Mouse (Mus musculus): ENCODE results near the gene Gm17374. TPM values are rescaled to one million over a fixed set of nuclear protein-coding genes. Genes with fewer than 3 reads are reported as not detected.

Gene Gm17374
- polyA plus RNA-seq, 1 experiment from 2014 or later = not detected

DNA sequence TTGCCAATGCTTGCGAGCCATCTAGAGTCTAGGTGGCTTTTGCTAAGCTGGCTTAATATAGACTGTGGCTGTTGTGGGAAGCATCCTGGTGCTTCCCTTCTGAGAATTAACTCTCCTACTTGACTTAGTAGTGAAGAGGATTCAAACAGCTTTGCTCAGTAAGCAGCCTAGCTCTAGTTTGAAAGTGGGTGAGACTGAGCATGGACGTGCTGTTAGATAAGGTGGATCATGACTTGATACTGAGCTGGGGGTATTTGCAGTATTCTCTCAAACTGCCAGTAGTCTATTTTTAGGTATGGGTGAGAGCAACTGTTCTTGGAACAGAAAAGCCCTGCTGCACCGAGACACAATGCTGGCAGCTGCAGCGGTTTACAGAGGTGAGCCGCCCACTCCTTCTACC is 50.7 kb downstream of the Gm17374 start:
- Histone ChIP-seq H3K27me3 (replicated peaks; ENCODE audit: control insufficient read depth, insufficient read depth, low read length) (no peaks in the 10 kb centered on the region), H3K27ac (ENCODE audit: low read depth, low read length) (no peak overlapping the region), H3K9me3 (ENCODE audit: control insufficient read depth) (no peaks in the 10 kb centered on the region), H3K4me1 (replicated peaks; ENCODE audit: control insufficient read depth, insufficient read depth, low read length) (no peaks in the 10 kb centered on the region), H3K4me3 (ENCODE audit: low read depth, low read length) (no peak overlapping the region), H3K4me2 (replicated peaks; ENCODE audit: low read depth) (no peak overlapping the region), H3K36me3 (ENCODE audit: control insufficient read depth, insufficient read depth) (peaks cover 31% of the 10 kb centered on the region), H3K9ac (ENCODE audit: low read depth, low read length) (no peak overlapping the region)
- no peak for ATAC-seq
- no peak for TF ChIP-seq CTCF (IDR thresholded peaks at IDR 0.05; ENCODE audit: low read depth)
- 85% methylated on average over 5 of the region's 5 CpGs for WGBS

Other genes starting within 250 kb of the Gm17374 start
- 9.4 and 10.5 TPM in 2 replicates for gene Tasp1, start 85.2 kb upstream of the Gm17374 start, polyA plus RNA-seq (2015; fragmentation: Nextera tagmentation; extraction: Ambion mirVana)
- gene Esf1, start 18.5 kb downstream of the Gm17374 start, polyA plus RNA-seq (2015; fragmentation: Nextera tagmentation; extraction: Ambion mirVana) = 12.0 and 15.5 TPM in 2 replicates
- gene Ndufaf5, start 18.6 kb downstream of the Gm17374 start, polyA plus RNA-seq (2015; fragmentation: Nextera tagmentation; extraction: Ambion mirVana) = 12.8 and 13.3 TPM in 2 replicates
- gene Sel1l2, start 237.7 kb downstream of the Gm17374 start, polyA plus RNA-seq (2015; fragmentation: Nextera tagmentation; extraction: Ambion mirVana) = not detected in 2 replicates
- 25.7 and 28.3 TPM in 2 replicates for gene Macrod2, start 243.3 kb downstream of the Gm17374 start, polyA plus RNA-seq (2015; fragmentation: Nextera tagmentation; extraction: Ambion mirVana)